Mouse (Mus musculus) forebrain, embryonic 13.5 days (tissue): ENCODE data around the gene Tns1. TPM values are rescaled to one million over a fixed set of nuclear protein-coding genes. Genes with fewer than 3 reads are reported as not detected.

Experiments used
- ATAC-seq: fragments of 200-750 bp; cut with Nextera tagmentation; 2 replicates; pipeline ENCODE4 v1.8.0; 2017
- H3K27ac ChIP-seq: fragments of 300-500 bp; sonication (generic); 2 replicates; pipeline ENCODE4 v1.5.1; 2015; ENCODE audit warnings: inconsistent platforms, mild to moderate bottlenecking, moderate library complexity
- H3K27me3 ChIP-seq: fragments of 300-500 bp; sonication (generic); 2 replicates; pipeline ENCODE4 v1.6.1; 2015; ENCODE audit warnings: mild to moderate bottlenecking, inconsistent platforms
- H3K36me3 ChIP-seq: fragments of 300-500 bp; sonication (generic); 2 replicates; pipeline ENCODE4 v1.6.1; 2015; ENCODE audit warnings: mild to moderate bottlenecking, inconsistent platforms; ENCODE audit not compliant: poor library complexity, severe bottlenecking
- H3K4me1 ChIP-seq: fragments of 300-500 bp; sonication (generic); 2 replicates; pipeline ENCODE4 v1.6.1; 2015; ENCODE audit warnings: inconsistent platforms
- H3K4me2 ChIP-seq: fragments of 300-500 bp; sonication (generic); 2 replicates; pipeline ENCODE4 v1.6.1; 2015; ENCODE audit warnings: inconsistent platforms, mild to moderate bottlenecking, moderate library complexity
- H3K4me3 ChIP-seq: fragments of 300-500 bp; sonication (generic); 2 replicates; pipeline ENCODE4 v1.5.1; 2015; ENCODE audit warnings: mild to moderate bottlenecking, inconsistent platforms
- H3K9ac ChIP-seq: fragments of 300-500 bp; sonication (generic); 2 replicates; pipeline ENCODE4 v1.6.1; 2015; ENCODE audit warnings: mild to moderate bottlenecking, inconsistent platforms
- H3K9me3 ChIP-seq: fragments of 300-500 bp; sonication (generic); replicated peaks from 2 replicates; pipeline ENCODE4 v1.6.1; 2016; ENCODE audit warnings: inconsistent platforms
- WGBS: fragments of 180-500 bp; shearing (Covaris S2); methylation state at CpG from one replicate; pipeline ENCODE4 v1.1.7; 2015; 5-methylcytosine and 5-hydroxymethylcytosine counted together
- polyA plus RNA-seq: library from polyadenylated mRNA; unstranded; fragments of >200 nt; fragmentation: Nextera tagmentation; extraction: Ambion mirVana; gene quantifications from 2 replicates; pipeline ENCODE4 v1.2.1, GENCODE M21; 2015

The Tns1 gene
- polyA plus RNA-seq, 1 experiment from 2014 or later, result 10.4 TPM

DNA sequence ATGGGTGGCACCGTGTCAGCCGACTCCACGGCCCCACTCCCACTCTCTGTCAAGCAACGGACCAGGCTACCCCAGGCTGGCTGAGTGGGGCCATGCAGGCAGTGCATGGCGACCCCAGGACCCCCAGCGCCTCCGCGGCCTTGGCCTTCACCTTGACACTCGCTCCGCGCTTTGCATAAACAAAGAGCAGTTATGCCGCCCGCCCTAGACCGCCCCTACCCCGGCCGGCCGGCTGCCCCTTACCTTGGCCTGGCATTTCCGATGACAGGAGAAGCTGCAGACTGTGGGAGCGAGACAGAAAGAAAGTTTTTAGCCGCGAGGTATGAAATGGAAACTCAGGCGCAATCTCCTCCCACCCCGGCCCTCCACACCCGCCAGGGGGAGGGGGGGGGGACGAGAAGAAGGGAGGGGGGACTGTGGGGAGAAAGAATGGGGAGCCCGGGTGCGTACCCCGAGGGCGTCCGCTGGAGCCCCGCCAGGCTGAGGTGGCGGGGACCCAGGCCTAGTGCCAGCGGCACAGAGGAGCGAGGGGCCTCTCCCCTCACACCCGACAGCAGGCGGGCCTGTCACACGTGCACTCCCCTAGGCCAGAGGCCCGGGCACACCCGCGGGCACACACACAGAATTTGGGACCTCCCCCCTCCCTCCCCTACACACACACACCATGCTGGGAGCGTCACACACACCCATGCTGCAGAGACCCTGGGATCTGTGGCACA is 55.7 kb downstream of the Tns1 start:
- peak overlapping the region; percentile 37 for H3K4me3 ChIP-seq
- H3K9ac ChIP-seq, result peak overlapping the region; percentile 60
- peak; percentile 76 for ATAC-seq
- 4% methylated on average over 38 of the region's 41 CpGs for whole genome bisulfite sequencing
- no peaks in the 10 kb centered on the region for H3K27me3 ChIP-seq
- peaks cover 22% of the 10 kb centered on the region for H3K4me1 ChIP-seq
- H3K4me2 ChIP-seq, result peak overlapping the region; percentile 66
- no peaks in the 10 kb centered on the region for H3K36me3 ChIP-seq
- H3K27ac ChIP-seq, result no peak overlapping the region; the same call in 1 of the 2 replicates
- no peaks in the 10 kb centered on the region for H3K9me3 ChIP-seq

DNA sequence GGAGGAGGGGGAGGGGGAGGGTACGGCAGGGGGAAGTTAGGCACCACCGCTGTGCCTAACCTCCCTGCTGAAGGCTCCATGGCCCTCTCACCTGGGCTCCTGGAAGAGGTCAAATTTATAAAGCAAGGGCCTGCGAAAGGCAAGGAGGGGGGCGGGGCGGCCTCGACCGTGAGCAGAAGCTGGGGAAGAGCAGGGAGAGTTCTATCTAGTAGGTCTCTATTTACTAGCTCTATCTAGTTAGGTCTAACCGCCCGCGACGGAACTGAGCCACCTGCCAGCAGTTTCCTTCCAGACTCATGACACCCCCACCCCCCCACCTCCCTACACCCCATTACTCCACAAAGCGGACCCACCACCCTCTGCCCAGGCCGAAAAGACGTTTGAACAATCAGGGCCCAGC is 56.4 kb downstream of the Tns1 start:
- Histone ChIP-seq H3K9me3 (no peaks in the 10 kb centered on the region), H3K4me2 (peak overlapping the region; percentile 66), H3K4me1 (peaks cover 22% of the 10 kb centered on the region), H3K36me3 (no peaks in the 10 kb centered on the region), H3K27me3 (no peaks in the 10 kb centered on the region), H3K9ac (peak overlapping the region; percentile 60; the same call in 1 of the 2 replicates), H3K27ac (no peak overlapping the region), H3K4me3 (peak overlapping the region; percentile 37)
- 34% methylated on average over 14 of the region's 14 CpGs for WGBS
- no peak for ATAC-seq

DNA sequence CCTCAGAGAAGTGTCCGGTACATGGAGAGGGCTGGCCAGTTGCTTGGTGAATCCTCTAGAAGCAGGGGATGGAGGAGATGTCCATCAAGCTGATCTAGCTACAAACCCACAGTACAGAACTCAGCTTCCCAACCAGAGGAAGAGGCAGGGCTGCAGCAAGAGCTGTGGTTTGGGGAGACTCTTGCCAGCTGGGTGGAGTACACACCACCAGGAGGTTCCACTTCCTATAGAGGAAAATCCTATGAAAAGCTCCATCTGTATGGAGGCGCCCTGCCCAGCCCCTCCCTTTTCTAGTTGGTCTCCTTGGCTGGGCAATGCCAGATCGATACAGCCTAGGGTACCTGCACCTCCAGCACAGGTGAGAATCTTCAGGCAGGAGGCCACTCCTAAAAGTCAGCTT is 57.7 kb downstream of the Tns1 start:
- 73% methylated on average over 3 of the region's 3 CpGs for WGBS

DNA sequence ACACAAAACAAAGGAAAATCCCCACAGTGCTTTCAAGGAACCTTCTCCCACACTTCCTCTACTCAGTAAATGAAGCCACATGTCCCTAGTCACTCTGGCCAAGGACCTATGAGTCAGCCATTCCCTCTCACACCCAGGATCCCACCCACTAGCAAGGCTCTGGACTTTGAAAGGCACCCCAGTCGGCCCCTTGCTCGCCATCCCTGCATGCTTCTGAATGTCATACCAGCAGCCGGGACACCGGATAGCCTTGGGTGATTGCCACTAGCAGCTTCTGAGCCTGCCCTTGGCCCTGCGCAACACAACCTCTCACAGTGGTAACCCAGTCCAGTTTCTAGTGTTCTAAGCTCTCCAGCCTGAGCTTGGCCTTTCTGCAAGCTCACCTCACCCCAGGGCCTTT is 58.2 kb downstream of the Tns1 start:
- Histone ChIP-seq H3K9me3 (no peaks in the 10 kb centered on the region), H3K4me1 (peaks cover 22% of the 10 kb centered on the region), H3K9ac (no peak overlapping the region), H3K27me3 (no peaks in the 10 kb centered on the region), H3K27ac (no peak overlapping the region), H3K4me3 (no peak overlapping the region), H3K4me2 (no peak overlapping the region), H3K36me3 (no peaks in the 10 kb centered on the region)
- 89% methylated on average over 5 of the region's 5 CpGs for WGBS
- no peak for ATAC-seq

More for the DNA sequence above, 57.7 kb downstream of the Tns1 start:
- H3K9me3 ChIP-seq, result no peaks in the 10 kb centered on the region
- no peak for ATAC-seq
- H3K9ac ChIP-seq, result no peak overlapping the region
- H3K27ac ChIP-seq, result no peak overlapping the region
- H3K36me3 ChIP-seq, result no peaks in the 10 kb centered on the region
- no peak overlapping the region for H3K4me2 ChIP-seq
- H3K4me3 ChIP-seq, result no peak overlapping the region
- peaks cover 22% of the 10 kb centered on the region for H3K4me1 ChIP-seq
- H3K27me3 ChIP-seq, result no peaks in the 10 kb centered on the region

DNA sequence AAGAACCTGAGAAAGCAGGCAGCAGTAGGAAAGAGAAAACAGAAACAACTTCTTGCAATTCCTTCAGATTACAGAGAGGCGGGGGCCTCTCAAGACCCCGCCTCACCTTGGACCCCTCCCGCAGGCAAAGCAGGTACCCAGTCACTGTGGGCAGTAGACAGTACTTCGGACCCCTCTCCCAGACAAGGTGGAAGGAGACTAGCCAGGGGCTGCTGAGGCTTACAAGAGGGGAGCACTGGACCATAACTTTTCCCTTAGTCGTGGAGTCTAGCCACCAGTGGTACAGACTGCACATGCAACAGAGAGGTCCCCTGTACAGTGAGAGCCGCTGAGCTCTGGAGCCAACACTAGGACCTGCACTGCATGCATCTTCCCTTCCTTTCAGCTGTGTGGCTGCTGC is 64.2 kb downstream of the Tns1 start:
- no peaks in the 10 kb centered on the region for H3K36me3 ChIP-seq
- ATAC-seq, result no peak
- H3K27ac ChIP-seq, result no peak overlapping the region
- H3K4me2 ChIP-seq, result no peak overlapping the region
- whole genome bisulfite sequencing, result 85% methylated on average over 6 of the region's 6 CpGs
- no peak overlapping the region for H3K9ac ChIP-seq
- H3K4me3 ChIP-seq, result no peak overlapping the region
- H3K27me3 ChIP-seq, result no peaks in the 10 kb centered on the region
- H3K9me3 ChIP-seq, result no peaks in the 10 kb centered on the region
- H3K4me1 ChIP-seq, result no peaks in the 10 kb centered on the region

DNA sequence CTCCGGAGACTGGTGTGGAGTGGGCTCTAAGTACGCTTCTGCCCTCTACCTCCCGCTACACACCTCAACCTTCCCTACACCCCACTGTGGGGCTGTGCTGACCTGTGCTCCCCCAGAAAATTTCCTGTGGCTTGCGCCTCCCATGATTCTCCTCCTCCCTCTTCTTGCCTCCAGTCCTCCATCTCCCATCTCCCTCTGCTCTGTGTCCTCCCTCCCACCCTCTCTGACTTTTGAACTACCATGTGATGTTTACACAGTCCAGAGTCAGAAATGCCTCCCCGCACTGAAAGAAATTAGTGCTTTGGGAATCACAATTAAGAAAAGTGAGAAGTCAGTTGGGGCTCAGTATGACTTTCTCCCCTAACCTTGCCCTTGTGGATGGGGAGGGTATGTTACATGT is 64.7 kb downstream of the Tns1 start:
- Histone ChIP-seq H3K36me3 (no peaks in the 10 kb centered on the region), H3K4me3 (no peak overlapping the region), H3K9ac (no peak overlapping the region), H3K4me1 (peaks cover 2% of the 10 kb centered on the region; the same call in 1 of the 2 replicates), H3K27ac (no peak overlapping the region), H3K4me2 (no peak overlapping the region), H3K9me3 (no peaks in the 10 kb centered on the region), H3K27me3 (no peaks in the 10 kb centered on the region)
- WGBS, result 93% methylated on average over 5 of the region's 5 CpGs
- no peak for ATAC-seq

DNA sequence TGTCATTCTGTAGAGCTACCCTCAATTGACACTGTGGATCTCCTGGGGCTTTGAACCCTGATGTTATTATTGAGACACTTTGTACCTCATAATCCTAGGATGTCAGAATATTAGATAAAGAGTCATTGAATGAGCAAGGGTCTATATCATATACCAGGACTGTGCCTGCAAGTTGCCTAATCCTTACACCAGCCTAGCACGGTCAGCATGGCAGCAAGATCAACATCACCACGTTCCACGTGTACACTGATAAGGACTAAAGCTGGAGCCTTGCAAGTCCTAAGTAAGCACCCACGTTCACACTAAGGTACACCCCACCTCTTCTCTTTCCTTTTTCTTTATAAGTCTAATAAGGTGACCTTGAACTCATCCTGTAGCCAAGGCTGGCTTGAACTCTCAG is 65.5 kb downstream of the Tns1 start:
- WGBS, result 92% methylated on average over 4 of the region's 4 CpGs
- H3K27ac ChIP-seq, result no peak overlapping the region
- H3K36me3 ChIP-seq, result no peaks in the 10 kb centered on the region
- no peak overlapping the region for H3K4me3 ChIP-seq
- H3K9ac ChIP-seq, result no peak overlapping the region
- H3K9me3 ChIP-seq, result no peaks in the 10 kb centered on the region
- H3K27me3 ChIP-seq, result no peaks in the 10 kb centered on the region
- H3K4me2 ChIP-seq, result no peak overlapping the region
- ATAC-seq, result no peak
- H3K4me1 ChIP-seq, result peaks cover 5% of the 10 kb centered on the region; the same call in 1 of the 2 replicates

DNA sequence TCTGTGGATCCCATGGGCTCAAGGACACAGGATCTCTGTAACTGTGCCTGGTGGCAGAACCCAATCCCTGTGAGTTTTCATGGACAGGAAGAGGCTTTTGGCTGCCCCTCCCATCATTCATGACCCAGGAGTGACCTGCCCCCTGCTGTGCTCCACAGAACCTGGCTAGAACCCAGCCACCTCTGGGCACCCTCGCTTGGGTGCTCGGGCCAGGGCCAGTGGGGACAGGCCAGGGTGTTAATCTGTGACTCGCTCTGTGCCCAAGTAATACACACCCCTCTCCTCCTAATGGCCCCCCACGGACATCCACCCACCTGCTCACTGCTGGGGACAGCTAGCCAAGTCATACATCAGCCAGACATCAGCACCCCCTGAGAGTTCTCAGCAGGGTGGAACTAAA is 65.9 kb downstream of the Tns1 start:
- no peak for ATAC-seq
- WGBS, result 87% methylated on average over 4 of the region's 4 CpGs

DNA sequence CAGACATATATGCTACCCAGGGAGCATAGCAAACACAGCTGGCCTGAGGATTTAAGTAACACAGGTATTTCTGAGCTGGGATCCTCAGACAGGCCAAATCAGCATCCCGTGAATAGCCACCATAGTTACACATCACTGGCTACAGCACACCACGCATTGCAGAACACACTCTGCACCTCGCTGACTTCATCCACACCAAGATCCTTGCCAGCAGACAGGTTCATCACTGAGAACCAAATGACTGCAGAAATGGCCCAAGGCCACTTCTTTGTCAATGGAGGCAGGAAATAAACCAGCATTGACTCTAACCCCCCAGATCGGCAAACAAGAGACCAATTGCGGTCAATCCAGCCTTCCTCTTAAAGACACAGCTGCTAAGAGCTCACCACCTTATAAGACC is 66.7 kb downstream of the Tns1 start:
- Histone ChIP-seq H3K4me3 (no peak overlapping the region), H3K4me2 (no peak overlapping the region), H3K27me3 (no peaks in the 10 kb centered on the region), H3K9me3 (no peaks in the 10 kb centered on the region), H3K36me3 (no peaks in the 10 kb centered on the region), H3K27ac (no peak overlapping the region), H3K4me1 (peaks cover 5% of the 10 kb centered on the region; the same call in 1 of the 2 replicates), H3K9ac (no peak overlapping the region)
- WGBS, result 77% methylated on average over 5 of the region's 5 CpGs
- ATAC-seq, result no peak

More for the DNA sequence above, 65.9 kb downstream of the Tns1 start:
- Histone ChIP-seq H3K4me1 (peaks cover 5% of the 10 kb centered on the region; the same call in 1 of the 2 replicates), H3K27ac (no peak overlapping the region), H3K27me3 (no peaks in the 10 kb centered on the region), H3K9ac (no peak overlapping the region), H3K36me3 (no peaks in the 10 kb centered on the region), H3K4me3 (no peak overlapping the region), H3K4me2 (no peak overlapping the region), H3K9me3 (no peaks in the 10 kb centered on the region)

DNA sequence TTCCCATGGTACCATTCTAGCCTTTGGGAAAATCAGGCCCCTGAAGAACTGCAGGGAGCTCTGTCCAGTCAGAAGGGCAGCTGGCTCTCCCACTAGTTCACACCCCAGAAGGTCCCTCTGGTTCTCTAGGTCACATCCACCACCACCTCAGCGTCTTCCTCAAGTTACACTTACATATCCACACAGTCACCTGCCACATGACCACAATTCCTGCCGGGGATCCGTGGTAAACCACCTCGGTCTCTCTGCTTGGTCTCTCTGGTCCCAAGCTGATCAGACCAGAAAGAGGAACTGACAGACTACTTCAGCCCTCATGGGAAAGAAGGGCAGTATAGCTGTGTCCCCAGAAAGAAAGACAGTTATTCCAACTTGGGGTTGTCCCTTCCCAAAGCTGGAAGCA is 68.7 kb downstream of the Tns1 start:
- H3K4me3 ChIP-seq, result no peak overlapping the region
- H3K9ac ChIP-seq, result no peak overlapping the region
- no peak overlapping the region for H3K27ac ChIP-seq
- H3K36me3 ChIP-seq, result no peaks in the 10 kb centered on the region
- no peak overlapping the region for H3K4me2 ChIP-seq
- no peaks in the 10 kb centered on the region for H3K9me3 ChIP-seq
- peaks cover 5% of the 10 kb centered on the region; the same call in 1 of the 2 replicates for H3K4me1 ChIP-seq
- 86% methylated on average over 4 of the region's 4 CpGs for WGBS
- no peaks in the 10 kb centered on the region for H3K27me3 ChIP-seq
- no peak for ATAC-seq

DNA sequence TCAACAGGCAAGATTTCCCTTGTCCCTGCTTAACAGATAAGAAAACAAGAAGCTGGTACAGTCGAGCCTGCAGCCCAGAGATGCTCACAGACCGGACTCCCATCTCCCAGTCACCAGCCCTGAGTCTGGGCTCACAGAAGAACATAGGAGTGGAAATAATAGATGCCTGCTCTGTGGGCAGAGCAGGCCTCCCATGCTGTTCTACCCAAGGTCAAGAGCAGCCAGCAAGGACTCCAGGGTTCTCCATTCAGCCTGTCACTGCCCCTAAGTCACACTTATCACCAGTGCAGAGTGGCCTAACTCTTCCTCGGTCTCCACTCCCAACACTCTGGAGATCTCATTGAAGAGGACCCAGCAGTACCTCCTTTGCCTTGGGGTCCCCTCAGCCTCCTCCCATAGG is 69.8 kb downstream of the Tns1 start:
- Histone ChIP-seq H3K36me3 (no peaks in the 10 kb centered on the region), H3K27me3 (no peaks in the 10 kb centered on the region), H3K9me3 (no peaks in the 10 kb centered on the region), H3K27ac (no peak overlapping the region), H3K4me3 (no peak overlapping the region), H3K4me1 (peaks cover 5% of the 10 kb centered on the region; the same call in 1 of the 2 replicates), H3K9ac (no peak overlapping the region), H3K4me2 (no peak overlapping the region)
- ATAC-seq, result no peak
- WGBS, result 76% methylated on average over 3 of the region's 3 CpGs

DNA sequence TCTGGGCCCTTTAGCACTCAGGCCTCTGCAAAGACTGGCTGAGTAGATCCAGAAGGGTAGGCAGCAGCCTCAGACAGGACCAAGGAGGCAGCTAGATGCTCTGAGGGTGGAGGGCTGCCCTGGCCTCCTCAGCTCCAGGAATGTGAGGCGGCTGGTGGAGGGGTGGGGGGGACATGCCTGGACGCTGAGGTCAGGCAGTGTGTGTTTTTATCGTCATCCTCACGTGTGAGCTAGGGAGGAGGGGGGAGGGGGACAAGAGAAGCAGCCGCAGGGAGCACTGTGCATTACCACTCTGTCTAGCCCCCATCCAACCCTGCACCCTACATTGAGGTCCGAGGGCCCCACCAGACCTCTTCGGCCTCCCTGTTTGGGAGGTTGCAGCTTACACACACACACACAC is 70.2 kb downstream of the Tns1 start:
- H3K9ac ChIP-seq, result no peak overlapping the region
- ATAC-seq, result no peak
- no peak overlapping the region for H3K27ac ChIP-seq
- H3K4me1 ChIP-seq, result peaks cover 5% of the 10 kb centered on the region; the same call in 1 of the 2 replicates
- H3K4me3 ChIP-seq, result no peak overlapping the region
- WGBS, result 54% methylated on average over 7 of the region's 7 CpGs
- H3K36me3 ChIP-seq, result no peaks in the 10 kb centered on the region
- H3K9me3 ChIP-seq, result no peaks in the 10 kb centered on the region
- H3K4me2 ChIP-seq, result no peak overlapping the region
- no peaks in the 10 kb centered on the region for H3K27me3 ChIP-seq

DNA sequence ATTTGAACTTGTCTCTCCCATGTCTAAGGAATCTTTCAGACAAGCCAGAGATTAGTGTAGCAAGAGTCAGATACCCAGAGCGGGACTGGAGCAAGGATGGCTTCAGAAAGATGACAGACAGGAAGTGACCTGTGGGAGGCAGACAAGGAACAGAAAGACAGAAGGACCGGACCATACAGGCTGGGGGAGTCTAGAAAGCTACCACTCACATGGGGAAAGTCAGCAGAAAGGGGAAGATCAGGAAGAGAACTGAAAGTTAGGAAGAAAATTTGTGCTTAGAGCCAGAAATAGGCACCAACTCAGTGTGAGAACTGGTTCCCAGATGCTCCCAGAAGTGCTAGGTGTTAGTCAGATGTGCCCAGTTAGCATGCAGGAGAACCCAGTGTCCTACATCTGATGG is 71.2 kb downstream of the Tns1 start:
- H3K9ac ChIP-seq, result no peak overlapping the region
- no peaks in the 10 kb centered on the region for H3K36me3 ChIP-seq
- no peak overlapping the region for H3K4me2 ChIP-seq
- peaks cover 5% of the 10 kb centered on the region; the same call in 1 of the 2 replicates for H3K4me1 ChIP-seq
- no peaks in the 10 kb centered on the region for H3K9me3 ChIP-seq
- ATAC-seq, result no peak
- no peaks in the 10 kb centered on the region for H3K27me3 ChIP-seq
- H3K4me3 ChIP-seq, result no peak overlapping the region
- H3K27ac ChIP-seq, result no peak overlapping the region
- WGBS, result 84% methylated on average over 2 of the region's 2 CpGs
